Mouse (Mus musculus): ENCODE measurements at regions not wholly inside any gene's neighbourhood (a gene's known extent, or its start where the extent isn't known, plus 50 kb on each side); places are given as distances from the start of the nearest gene placed in this dataset.

DNA sequence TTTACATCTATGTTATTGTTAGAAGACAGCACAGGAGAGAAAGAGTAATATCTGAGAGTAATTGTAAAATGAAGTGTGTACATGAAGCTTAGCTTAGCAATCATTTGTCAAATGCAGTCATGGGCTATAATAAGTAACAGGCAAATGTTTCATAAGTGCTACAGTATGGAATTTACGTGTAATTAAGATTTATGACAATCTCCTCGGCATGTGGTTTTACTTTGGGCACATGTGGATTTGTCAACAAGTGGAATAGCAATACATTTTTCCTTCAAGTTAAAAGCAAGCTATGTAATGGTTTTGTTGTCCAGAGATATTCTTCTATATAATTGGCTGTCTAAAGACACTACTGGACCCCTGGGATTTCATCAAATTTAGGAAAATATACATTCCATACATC lies 577.9 kb upstream of the N6amt1 start:
- 78% methylated on average over 2 of the region's 2 CpGs for WGBS
- no peak overlapping the region for H3K27ac ChIP-seq (ENCODE audit: low read depth, low read length)
- no peak overlapping the region for H3K4me2 ChIP-seq (ENCODE audit: low read length)
- H3K27me3 ChIP-seq (replicated peaks; ENCODE audit: control insufficient read depth, insufficient read depth, low read length): no peaks in the 10 kb centered on the region
- no peaks in the 10 kb centered on the region for H3K36me3 ChIP-seq (ENCODE audit: control insufficient read depth, insufficient read depth, low read length)
- no peaks in the 10 kb centered on the region for H3K9me3 ChIP-seq (ENCODE audit: control insufficient read depth, low read length)
- no peak overlapping the region for H3K9ac ChIP-seq (ENCODE audit: low read depth, low read length)
- H3K4me3 ChIP-seq (ENCODE audit: low read length): no peak overlapping the region
- no peak for ATAC-seq
- no peaks in the 10 kb centered on the region for H3K4me1 ChIP-seq (ENCODE audit: control insufficient read depth, insufficient read depth, low read depth, low read length)

DNA sequence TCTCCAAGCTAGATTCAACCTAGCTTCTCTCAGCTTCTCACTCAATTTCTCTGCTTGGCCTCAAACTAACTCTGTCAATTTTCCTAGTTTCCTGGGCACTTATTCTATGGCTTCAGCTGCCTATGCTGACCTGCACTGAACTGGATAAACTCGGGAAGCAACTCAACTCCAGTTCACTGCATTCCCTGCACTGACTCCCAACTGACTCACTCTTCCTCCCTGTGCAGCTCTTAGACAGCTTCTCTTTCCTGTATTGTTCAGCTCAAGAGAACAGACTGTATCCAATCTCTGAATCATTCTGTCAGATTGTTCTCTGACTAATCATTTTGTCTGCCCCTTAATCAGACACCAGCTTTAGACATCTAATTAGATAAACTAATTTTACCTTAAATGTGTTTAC lies 581.4 kb upstream of the N6amt1 start:
- WGBS: 60% methylated on average over 1 of the region's 1 CpGs
- H3K36me3 ChIP-seq (ENCODE audit: control insufficient read depth, insufficient read depth, low read length): no peaks in the 10 kb centered on the region
- H3K27ac ChIP-seq (ENCODE audit: low read depth, low read length): no peak overlapping the region
- H3K9me3 ChIP-seq (ENCODE audit: control insufficient read depth, low read length): no peaks in the 10 kb centered on the region
- H3K4me3 ChIP-seq (ENCODE audit: low read length): no peak overlapping the region
- ATAC-seq: no peak
- H3K4me1 ChIP-seq (ENCODE audit: control insufficient read depth, insufficient read depth, low read depth, low read length): no peaks in the 10 kb centered on the region
- H3K9ac ChIP-seq (ENCODE audit: low read depth, low read length): no peak overlapping the region
- no peak overlapping the region for H3K4me2 ChIP-seq (ENCODE audit: low read length)
- no peaks in the 10 kb centered on the region for H3K27me3 ChIP-seq (replicated peaks; ENCODE audit: control insufficient read depth, insufficient read depth, low read length)

DNA sequence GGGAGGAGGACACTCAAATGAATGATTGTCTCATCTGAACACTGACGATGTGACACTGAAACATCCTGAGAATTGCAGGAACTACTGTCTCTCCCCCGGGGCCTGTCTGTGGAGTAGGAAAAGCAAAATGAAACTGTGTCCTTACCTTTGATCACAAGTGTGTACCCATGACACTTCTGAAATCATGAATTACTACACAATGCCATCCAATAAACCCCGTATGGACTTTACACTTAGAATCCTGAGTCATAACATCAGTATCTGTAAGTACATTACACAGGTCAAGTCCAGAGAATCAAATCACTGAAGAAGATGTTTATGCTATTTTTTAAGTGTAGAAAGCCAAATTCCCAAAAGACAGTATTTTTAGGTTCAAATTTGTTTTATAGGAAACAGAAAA lies 585.1 kb upstream of the N6amt1 start:
- Histone ChIP-seq H3K36me3 (ENCODE audit: control insufficient read depth, insufficient read depth, low read length) (no peaks in the 10 kb centered on the region), H3K27ac (ENCODE audit: low read depth, low read length) (no peak overlapping the region), H3K9ac (ENCODE audit: low read depth, low read length) (no peak overlapping the region), H3K4me1 (ENCODE audit: control insufficient read depth, insufficient read depth, low read depth, low read length) (no peaks in the 10 kb centered on the region), H3K4me2 (ENCODE audit: low read length) (no peak overlapping the region), H3K9me3 (ENCODE audit: control insufficient read depth, low read length) (no peaks in the 10 kb centered on the region), H3K27me3 (replicated peaks; ENCODE audit: control insufficient read depth, insufficient read depth, low read length) (no peaks in the 10 kb centered on the region), H3K4me3 (ENCODE audit: low read length) (no peak overlapping the region)
- 90% methylated on average over 3 of the region's 3 CpGs for WGBS
- no peak for ATAC-seq

DNA sequence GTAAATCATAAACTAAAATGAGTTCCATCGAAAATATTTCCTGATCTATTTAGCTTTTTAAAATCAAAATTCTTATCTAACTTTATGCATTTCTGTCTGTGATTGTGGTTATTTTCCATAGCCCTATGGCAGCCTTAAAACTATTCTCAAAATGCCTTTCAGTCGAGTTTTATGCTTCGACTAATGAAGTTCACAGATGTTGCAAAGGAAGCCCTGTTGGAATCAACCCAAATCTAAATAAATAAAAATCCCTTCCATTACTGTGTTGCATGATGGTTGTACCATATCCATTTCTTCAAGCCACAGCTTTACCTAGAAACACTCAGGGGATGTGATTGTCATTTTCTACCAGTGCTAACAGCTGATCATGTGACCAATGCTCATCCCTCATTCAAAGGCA lies 585.6 kb upstream of the N6amt1 start:
- H3K9me3 ChIP-seq (ENCODE audit: control insufficient read depth, low read length): no peaks in the 10 kb centered on the region
- no peak overlapping the region for H3K9ac ChIP-seq (ENCODE audit: low read depth, low read length)
- no peaks in the 10 kb centered on the region for H3K4me1 ChIP-seq (ENCODE audit: control insufficient read depth, insufficient read depth, low read depth, low read length)
- no peak overlapping the region for H3K4me2 ChIP-seq (ENCODE audit: low read length)
- no peak overlapping the region for H3K4me3 ChIP-seq (ENCODE audit: low read length)
- ATAC-seq: no peak
- no peaks in the 10 kb centered on the region for H3K27me3 ChIP-seq (replicated peaks; ENCODE audit: control insufficient read depth, insufficient read depth, low read length)
- no peaks in the 10 kb centered on the region for H3K36me3 ChIP-seq (ENCODE audit: control insufficient read depth, insufficient read depth, low read length)
- WGBS: 81% methylated on average over 3 of the region's 3 CpGs
- no peak overlapping the region for H3K27ac ChIP-seq (ENCODE audit: low read depth, low read length)

DNA sequence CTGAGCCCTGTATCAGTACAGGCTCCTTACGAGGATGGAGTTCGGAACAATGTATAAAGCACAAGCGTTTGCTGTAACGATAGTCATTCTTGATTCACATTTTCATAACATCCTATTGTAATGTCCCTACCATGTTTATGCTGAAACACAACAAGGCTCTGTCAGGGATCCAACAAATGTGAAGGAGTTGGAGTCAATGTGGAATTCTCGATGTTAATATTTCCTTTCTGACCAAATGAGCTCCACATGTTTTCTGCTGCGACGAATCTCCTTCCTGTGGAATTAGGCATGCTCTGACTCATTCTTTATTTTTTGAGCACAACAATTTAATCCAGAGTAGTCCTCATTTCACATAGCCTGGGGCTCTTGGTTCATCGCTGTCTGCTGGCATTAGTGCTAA lies 588.0 kb upstream of the N6amt1 start:
- Histone ChIP-seq H3K27ac (ENCODE audit: low read depth, low read length) (no peak overlapping the region), H3K4me1 (ENCODE audit: control insufficient read depth, insufficient read depth, low read depth, low read length) (no peaks in the 10 kb centered on the region), H3K4me2 (ENCODE audit: low read length) (no peak overlapping the region), H3K9me3 (ENCODE audit: control insufficient read depth, low read length) (no peaks in the 10 kb centered on the region), H3K27me3 (replicated peaks; ENCODE audit: control insufficient read depth, insufficient read depth, low read length) (no peaks in the 10 kb centered on the region), H3K36me3 (ENCODE audit: control insufficient read depth, insufficient read depth, low read length) (no peaks in the 10 kb centered on the region), H3K9ac (ENCODE audit: low read depth, low read length) (no peak overlapping the region), H3K4me3 (ENCODE audit: low read length) (no peak overlapping the region)
- WGBS: 82% methylated on average over 8 of the region's 8 CpGs
- ATAC-seq: no peak

DNA sequence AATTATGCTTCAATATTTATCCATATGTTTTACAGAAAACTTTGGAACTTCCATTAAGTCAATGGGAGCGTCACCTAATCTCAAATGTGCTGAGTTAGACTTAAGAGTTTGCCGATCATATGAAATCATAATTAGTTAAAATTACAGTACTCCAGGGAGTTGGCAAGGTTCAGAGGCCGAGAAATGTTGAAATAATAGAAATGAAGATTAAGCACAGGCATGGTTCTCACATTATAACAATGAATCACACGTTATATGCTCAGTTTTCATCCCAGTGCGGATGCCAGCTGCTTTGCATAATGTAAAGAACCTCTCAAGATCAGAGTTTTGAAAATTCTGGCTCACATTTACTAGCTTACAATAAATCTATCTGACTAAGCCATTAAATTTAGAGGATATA lies 612.7 kb upstream of the N6amt1 start:
- no peak for ATAC-seq
- H3K4me3 ChIP-seq (ENCODE audit: low read length): no peak overlapping the region
- no peaks in the 10 kb centered on the region for H3K4me1 ChIP-seq (ENCODE audit: control insufficient read depth, insufficient read depth, low read depth, low read length)

DNA sequence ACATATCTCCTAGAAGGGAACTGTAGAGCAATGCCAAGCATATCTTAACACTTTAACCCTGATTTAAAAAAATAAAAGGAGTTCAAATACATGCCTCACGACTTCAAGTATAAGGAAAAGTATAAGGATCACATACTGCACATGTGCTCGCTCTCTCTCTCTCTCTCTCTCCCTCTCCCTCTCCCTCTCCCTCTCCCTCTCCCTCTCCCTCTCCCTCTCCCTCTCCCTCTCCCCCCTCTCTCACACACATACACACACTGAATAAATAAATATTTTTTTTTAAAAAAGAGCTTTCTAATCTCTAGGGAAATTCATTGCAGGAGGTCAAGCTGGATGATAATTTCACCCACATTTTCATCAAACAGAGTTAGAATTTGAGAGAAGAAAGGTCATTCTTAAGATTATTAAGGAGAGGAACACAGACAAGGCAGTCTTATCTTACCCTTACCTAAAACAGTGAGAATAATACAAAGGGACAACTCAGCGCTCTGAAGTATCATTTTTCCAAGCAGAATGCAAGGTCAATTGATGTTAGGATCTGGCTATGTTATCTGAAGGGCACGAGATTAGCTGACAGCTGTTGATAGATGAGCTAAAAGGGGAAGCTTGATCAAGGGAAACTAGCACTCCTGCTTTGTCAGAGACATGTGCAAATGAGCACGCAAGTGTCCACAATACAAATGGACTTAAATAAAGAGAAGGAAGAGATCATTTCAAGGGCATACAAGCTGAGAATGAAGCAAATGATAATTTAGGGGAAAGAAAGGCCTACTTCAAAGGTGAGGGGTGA lies 634.8 kb upstream of the N6amt1 start:
- Histone ChIP-seq H3K4me3 (ENCODE audit: low read length) (no peak overlapping the region), H3K4me2 (ENCODE audit: low read length) (no peak overlapping the region), H3K27ac (ENCODE audit: low read depth, low read length) (no peak overlapping the region), H3K4me1 (ENCODE audit: control insufficient read depth, insufficient read depth, low read depth, low read length) (no peaks in the 10 kb centered on the region), H3K9ac (ENCODE audit: low read depth, low read length) (no peak overlapping the region), H3K36me3 (ENCODE audit: control insufficient read depth, insufficient read depth, low read length) (no peaks in the 10 kb centered on the region), H3K27me3 (replicated peaks; ENCODE audit: control insufficient read depth, insufficient read depth, low read length) (no peaks in the 10 kb centered on the region), H3K9me3 (ENCODE audit: control insufficient read depth, low read length) (no peaks in the 10 kb centered on the region)
- 51% methylated on average over 5 of the region's 5 CpGs for WGBS
- no peak for ATAC-seq

More for the DNA sequence above, 612.7 kb upstream of the N6amt1 start:
- Histone ChIP-seq H3K9ac (ENCODE audit: low read depth, low read length) (no peak overlapping the region), H3K27me3 (replicated peaks; ENCODE audit: control insufficient read depth, insufficient read depth, low read length) (no peaks in the 10 kb centered on the region), H3K27ac (ENCODE audit: low read depth, low read length) (no peak overlapping the region), H3K9me3 (ENCODE audit: control insufficient read depth, low read length) (no peaks in the 10 kb centered on the region), H3K36me3 (ENCODE audit: control insufficient read depth, insufficient read depth, low read length) (no peaks in the 10 kb centered on the region), H3K4me2 (ENCODE audit: low read length) (no peak overlapping the region)
- WGBS: 71% methylated on average over 5 of the region's 5 CpGs

DNA sequence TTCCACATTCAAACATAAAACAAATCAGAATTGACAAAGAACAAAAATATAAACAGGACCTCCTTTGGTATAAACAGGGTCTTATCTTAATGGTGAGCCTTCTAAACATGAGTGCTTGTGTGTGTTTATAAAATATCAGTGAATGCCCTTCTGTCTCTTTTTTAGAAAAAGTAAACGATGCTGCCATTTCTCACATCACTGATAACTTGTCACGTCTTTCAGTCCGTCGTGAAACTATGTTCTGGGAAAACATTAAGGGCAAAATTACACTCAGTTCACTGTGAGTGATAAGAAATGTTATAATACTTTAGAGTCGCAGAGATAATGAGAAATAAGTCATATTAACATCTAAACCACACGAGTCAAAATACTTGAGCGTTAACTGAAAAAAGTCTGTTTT lies 635.6 kb upstream of the N6amt1 start:
- 84% methylated on average over 7 of the region's 7 CpGs for WGBS
- H3K27ac ChIP-seq (ENCODE audit: low read depth, low read length): no peak overlapping the region
- H3K27me3 ChIP-seq (replicated peaks; ENCODE audit: control insufficient read depth, insufficient read depth, low read length): no peaks in the 10 kb centered on the region
- no peak overlapping the region for H3K9ac ChIP-seq (ENCODE audit: low read depth, low read length)
- H3K9me3 ChIP-seq (ENCODE audit: control insufficient read depth, low read length): no peaks in the 10 kb centered on the region
- H3K36me3 ChIP-seq (ENCODE audit: control insufficient read depth, insufficient read depth, low read length): no peaks in the 10 kb centered on the region
- ATAC-seq: no peak
- no peak overlapping the region for H3K4me3 ChIP-seq (ENCODE audit: low read length)
- H3K4me1 ChIP-seq (ENCODE audit: control insufficient read depth, insufficient read depth, low read depth, low read length): no peaks in the 10 kb centered on the region
- H3K4me2 ChIP-seq (ENCODE audit: low read length): no peak overlapping the region

DNA sequence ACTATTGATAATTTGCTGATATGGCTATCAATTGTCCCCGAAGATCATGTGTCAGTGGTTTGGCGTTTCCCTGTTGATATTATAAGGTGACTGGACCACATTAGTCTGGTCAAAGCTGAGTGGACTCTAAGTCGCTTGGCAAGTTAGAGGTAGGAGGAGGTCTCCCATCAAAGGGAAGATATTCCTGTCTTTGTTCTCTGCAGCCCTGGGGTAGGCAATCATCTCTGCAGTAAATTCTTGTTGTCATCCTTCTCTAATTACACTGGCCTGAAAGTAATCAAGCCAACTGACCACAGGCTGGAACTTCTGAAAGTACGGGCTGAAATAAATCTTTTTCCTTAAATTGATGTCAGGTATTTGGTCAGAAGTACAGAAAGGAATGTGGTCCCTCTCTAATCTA lies 652.3 kb upstream of the N6amt1 start:
- Histone ChIP-seq H3K9ac (ENCODE audit: low read depth, low read length) (no peak overlapping the region), H3K9me3 (ENCODE audit: control insufficient read depth, low read length) (no peaks in the 10 kb centered on the region), H3K36me3 (ENCODE audit: control insufficient read depth, insufficient read depth, low read length) (no peaks in the 10 kb centered on the region), H3K27me3 (replicated peaks; ENCODE audit: control insufficient read depth, insufficient read depth, low read length) (no peaks in the 10 kb centered on the region), H3K4me2 (ENCODE audit: low read length) (no peak overlapping the region), H3K4me3 (ENCODE audit: low read length) (no peak overlapping the region), H3K27ac (ENCODE audit: low read depth, low read length) (no peak overlapping the region), H3K4me1 (ENCODE audit: control insufficient read depth, insufficient read depth, low read depth, low read length) (no peaks in the 10 kb centered on the region)
- WGBS: 77% methylated on average over 4 of the region's 4 CpGs
- no peak for ATAC-seq

DNA sequence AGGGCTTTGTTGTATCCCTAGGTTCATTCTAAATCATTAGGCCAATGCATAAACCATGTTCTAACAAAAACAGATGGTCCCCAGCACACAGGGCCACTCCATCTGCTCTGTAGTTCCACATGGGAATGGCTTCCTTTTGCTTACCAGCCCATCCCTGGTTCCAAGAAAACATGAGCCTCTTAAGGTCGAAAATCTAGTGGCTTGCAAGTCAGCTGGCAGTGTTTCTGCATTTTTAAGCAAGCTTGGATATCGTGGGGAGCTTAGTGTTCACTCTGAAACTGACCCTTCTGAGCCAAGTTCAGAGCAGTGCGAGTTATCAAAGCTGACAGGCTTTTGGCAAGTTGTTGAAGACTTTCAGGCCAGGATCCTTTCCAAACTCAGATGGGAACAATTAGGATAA lies 659.5 kb upstream of the N6amt1 start:
- peak; percentile 97 for ATAC-seq
- no peaks in the 10 kb centered on the region for H3K9me3 ChIP-seq (ENCODE audit: control insufficient read depth, low read length)
- no peak overlapping the region for H3K4me3 ChIP-seq (ENCODE audit: low read length)
- H3K4me2 ChIP-seq (ENCODE audit: low read length): no peak overlapping the region
- H3K9ac ChIP-seq (ENCODE audit: low read depth, low read length): no peak overlapping the region
- no peaks in the 10 kb centered on the region for H3K36me3 ChIP-seq (ENCODE audit: control insufficient read depth, insufficient read depth, low read length)
- WGBS: 31% methylated on average over 3 of the region's 3 CpGs
- H3K27me3 ChIP-seq (replicated peaks; ENCODE audit: control insufficient read depth, insufficient read depth, low read length): no peaks in the 10 kb centered on the region
- no peak overlapping the region for H3K27ac ChIP-seq (ENCODE audit: low read depth, low read length)
- no peaks in the 10 kb centered on the region for H3K4me1 ChIP-seq (ENCODE audit: control insufficient read depth, insufficient read depth, low read depth, low read length)

Measured in hindbrain, embryonic 16.5 days (tissue).